Mouse (Mus musculus) midbrain, embryonic 14.5 days (tissue): ENCODE results near the gene Nsd1. TPM values are rescaled to one million over a fixed set of nuclear protein-coding genes. Genes with fewer than 3 reads are reported as not detected.

ENCODE experiments used
- ATAC-seq: fragments of 200-750 bp; cut with Nextera tagmentation; 2 replicates; pipeline ENCODE4 v1.8.0; 2017; ENCODE audit warnings: moderate number of reproducible peaks, moderate library complexity; ENCODE audit not compliant: low FRiP score, low TSS enrichment
- DNase-seq: peaks from one replicate; pipeline ENCODE4 v3.0.0-alpha.2; 2015
- H3K27ac ChIP-seq: fragments of 300-500 bp; sonication (generic); replicated peaks from 2 replicates; pipeline ENCODE4 v1.5.1; 2014; ENCODE audit warnings: mild to moderate bottlenecking, low read depth, low read length, moderate library complexity
- H3K27me3 ChIP-seq: fragments of 300-500 bp; sonication (generic); 2 replicates; pipeline ENCODE4 v1.6.1; 2014; ENCODE audit warnings: low read length, control low read depth, mixed read lengths; ENCODE audit not compliant: control insufficient read depth, insufficient read depth
- H3K36me3 ChIP-seq: fragments of 300-500 bp; sonication (generic); 2 replicates; pipeline ENCODE4 v1.6.1; 2014; ENCODE audit warnings: low read length, control low read depth; ENCODE audit not compliant: control insufficient read depth, insufficient read depth
- H3K4me1 ChIP-seq: fragments of 300-500 bp; sonication (generic); 2 replicates; pipeline ENCODE4 v1.6.1; 2014; ENCODE audit warnings: mild to moderate bottlenecking, antibody characterized with exemption, low read length, control low read depth; ENCODE audit not compliant: control insufficient read depth, insufficient read depth
- H3K4me2 ChIP-seq: fragments of 300-500 bp; sonication (generic); 2 replicates; pipeline ENCODE4 v1.6.1; 2014; ENCODE audit warnings: mild to moderate bottlenecking, low read length, moderate library complexity
- H3K4me3 ChIP-seq: fragments of 300-500 bp; sonication (generic); replicated peaks from 2 replicates; pipeline ENCODE4 v1.5.1; 2014; ENCODE audit warnings: low read depth, low read length
- H3K9ac ChIP-seq: fragments of 300-500 bp; sonication (generic); replicated peaks from 2 replicates; pipeline ENCODE4 v1.6.1; 2014; ENCODE audit warnings: mild to moderate bottlenecking, low read length, moderate library complexity
- H3K9me3 ChIP-seq: fragments of 300-500 bp; sonication (generic); 2 replicates; pipeline ENCODE4 v1.6.1; 2016; ENCODE audit warnings: low read length, control low read depth, mixed read lengths; ENCODE audit not compliant: control insufficient read depth
- WGBS: fragments of 180-500 bp; shearing (Covaris S2); extraction: QIAGEN DNeasy Blood & Tissue Kit; methylation state at CpG from one replicate; pipeline ENCODE4 v1.1.7; 2014; 5-methylcytosine and 5-hydroxymethylcytosine counted together
- polyA plus RNA-seq: library from polyadenylated mRNA; unstranded; fragments of >200 nt; fragmentation: Nextera tagmentation; extraction: Ambion mirVana; gene quantifications from 2 replicates; pipeline ENCODE4 v1.2.1, GENCODE M21; 2014

Gene Nsd1
- polyA plus RNA-seq, 1 experiment from 2014 or later, result 76.6 TPM

DNA sequence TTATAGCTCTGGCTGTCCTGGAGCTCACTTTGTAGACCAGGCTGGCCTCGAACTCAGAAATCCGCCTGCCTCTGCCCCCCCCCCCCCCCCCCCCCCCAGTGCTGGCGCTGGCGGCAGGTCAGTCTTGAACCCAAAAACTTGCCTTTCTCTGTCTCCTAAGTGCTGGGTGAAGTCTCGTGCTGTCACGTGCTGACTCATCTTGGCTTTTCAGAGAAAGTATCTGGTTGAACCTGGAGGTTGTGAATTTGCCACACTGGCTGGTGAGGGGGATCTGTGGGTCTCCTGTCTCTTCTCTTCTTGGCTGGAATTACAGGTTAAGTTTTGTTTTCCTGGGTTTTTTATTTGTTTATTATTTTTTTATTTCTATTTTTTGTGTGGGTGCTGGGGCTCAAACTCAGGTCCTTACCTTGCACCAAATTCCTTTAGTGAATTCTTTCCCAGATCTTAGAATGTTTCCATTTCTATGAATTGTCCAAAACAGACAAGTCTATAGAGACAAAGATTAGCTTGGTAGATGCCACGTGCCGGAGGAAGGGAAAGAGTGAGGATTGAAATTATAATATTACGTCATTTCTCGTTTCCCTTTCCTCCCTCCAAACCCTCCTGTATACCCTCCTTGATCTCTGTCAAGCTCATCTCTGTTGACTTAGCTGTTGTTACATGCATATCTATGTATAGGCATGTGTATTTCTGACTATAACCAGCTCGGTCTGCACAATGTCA, 4.8 kb upstream of the Nsd1 start:
- Histone ChIP-seq H3K4me3 (no peak overlapping the region), H3K9ac (no peak overlapping the region), H3K36me3 (no peaks in the 10 kb centered on the region), H3K9me3 (no peaks in the 10 kb centered on the region), H3K4me2 (no peak overlapping the region), H3K27me3 (no peaks in the 10 kb centered on the region), H3K27ac (no peak overlapping the region), H3K4me1 (no peaks in the 10 kb centered on the region)
- 83% methylated on average over 9 of the region's 11 CpGs for whole genome bisulfite sequencing
- DNase-seq, result no peak
- ATAC-seq, result no peak

DNA sequence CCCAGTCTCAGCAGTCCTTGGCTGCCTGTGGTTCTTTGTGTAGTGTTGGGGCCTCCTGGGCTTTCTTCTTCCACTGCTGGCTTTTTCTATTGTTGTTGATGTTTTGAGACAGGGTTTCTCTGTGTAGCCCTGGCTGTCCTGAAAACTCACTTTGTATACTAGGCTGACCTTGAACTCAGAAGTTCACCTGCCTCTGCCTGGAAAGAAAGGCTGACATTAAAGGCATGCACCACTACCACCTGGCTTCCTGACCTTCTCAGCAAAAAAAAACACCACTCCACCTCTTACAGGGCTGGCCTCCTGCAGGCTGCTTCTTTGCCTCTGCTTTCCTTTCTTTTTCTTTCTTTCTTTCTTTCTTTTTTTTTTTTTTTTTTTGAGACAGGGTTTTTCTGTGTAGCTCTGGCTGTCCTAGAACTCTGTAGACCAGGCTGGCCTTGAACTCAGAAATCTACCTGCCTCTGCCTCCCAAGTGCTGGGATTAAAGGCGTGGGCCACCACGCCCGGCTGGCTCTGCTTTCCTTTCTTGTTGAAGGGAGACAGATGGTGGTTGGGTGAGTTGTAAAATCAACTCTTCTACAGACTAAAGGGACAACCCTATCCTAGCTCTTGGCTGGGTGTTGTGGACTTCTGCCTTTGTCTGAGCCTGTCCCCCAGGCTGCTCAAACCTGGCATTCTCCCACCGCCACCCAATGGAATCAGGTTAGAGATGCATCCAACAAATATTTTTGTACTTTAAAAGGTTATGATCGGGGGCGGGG, 4.0 kb upstream of the Nsd1 start:
- Histone ChIP-seq H3K36me3 (no peaks in the 10 kb centered on the region), H3K4me1 (0 out of 2 replicates have a peak, but pooled peaks cover 3% of the 10 kb centered on the region), H3K9ac (no peak overlapping the region), H3K4me2 (no peak overlapping the region), H3K27ac (no peak overlapping the region), H3K9me3 (no peaks in the 10 kb centered on the region), H3K27me3 (no peaks in the 10 kb centered on the region), H3K4me3 (no peak overlapping the region)
- DNase-seq, result no peak
- WGBS, result 94% methylated on average over 6 of the region's 6 CpGs
- ATAC-seq, result no peak

DNA sequence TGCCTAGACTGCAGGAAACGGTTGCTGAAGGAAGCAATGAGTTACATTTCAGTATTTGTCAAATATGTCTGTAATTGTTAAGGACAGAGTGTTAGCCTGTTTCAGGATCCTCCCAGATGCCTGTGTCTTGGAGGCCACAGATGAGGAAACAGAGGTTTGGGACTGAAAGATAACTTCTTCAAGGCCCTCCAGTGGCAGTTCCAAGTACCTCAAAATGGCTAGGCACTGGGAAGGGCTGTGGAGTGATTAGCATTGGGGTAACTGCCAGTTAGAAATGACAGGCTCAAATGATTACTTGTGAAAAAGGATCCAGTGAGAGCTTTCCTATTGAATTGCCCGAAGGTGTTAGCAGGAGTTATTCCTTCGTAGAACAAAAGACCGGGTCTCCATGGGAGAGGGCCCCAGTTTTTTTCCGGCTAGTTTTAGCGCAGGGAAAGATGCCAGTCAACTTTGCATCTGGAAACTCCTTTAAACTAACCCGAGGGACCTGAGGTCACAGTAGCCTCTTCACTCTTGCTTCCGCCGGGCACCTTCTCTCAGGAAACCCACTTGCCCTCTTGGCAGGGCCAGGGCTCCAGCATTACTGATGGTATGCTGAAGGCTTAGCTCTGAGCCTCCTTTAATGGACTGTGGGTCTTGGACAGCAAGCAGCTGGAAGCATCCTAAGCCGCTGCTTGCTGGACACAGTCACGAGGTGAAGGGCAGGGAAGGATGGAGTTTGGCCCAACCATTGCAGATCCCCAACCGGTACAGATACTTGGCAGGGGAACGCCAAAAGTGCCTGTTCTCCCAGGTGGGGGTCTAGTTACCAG, 539 bp upstream of the Nsd1 start:
- ATAC-seq (no peak), DNase-seq (peak; percentile 7)
- no peak overlapping the region for H3K9ac ChIP-seq
- no peak overlapping the region for H3K4me3 ChIP-seq
- H3K27me3 ChIP-seq, result no peaks in the 10 kb centered on the region
- peaks cover 9% of the 10 kb centered on the region for H3K36me3 ChIP-seq
- peaks cover 20% of the 10 kb centered on the region for H3K4me1 ChIP-seq
- H3K27ac ChIP-seq, result no peak overlapping the region
- no peak overlapping the region for H3K4me2 ChIP-seq
- WGBS, result 63% methylated on average over 13 of the region's 13 CpGs
- H3K9me3 ChIP-seq, result no peaks in the 10 kb centered on the region

DNA sequence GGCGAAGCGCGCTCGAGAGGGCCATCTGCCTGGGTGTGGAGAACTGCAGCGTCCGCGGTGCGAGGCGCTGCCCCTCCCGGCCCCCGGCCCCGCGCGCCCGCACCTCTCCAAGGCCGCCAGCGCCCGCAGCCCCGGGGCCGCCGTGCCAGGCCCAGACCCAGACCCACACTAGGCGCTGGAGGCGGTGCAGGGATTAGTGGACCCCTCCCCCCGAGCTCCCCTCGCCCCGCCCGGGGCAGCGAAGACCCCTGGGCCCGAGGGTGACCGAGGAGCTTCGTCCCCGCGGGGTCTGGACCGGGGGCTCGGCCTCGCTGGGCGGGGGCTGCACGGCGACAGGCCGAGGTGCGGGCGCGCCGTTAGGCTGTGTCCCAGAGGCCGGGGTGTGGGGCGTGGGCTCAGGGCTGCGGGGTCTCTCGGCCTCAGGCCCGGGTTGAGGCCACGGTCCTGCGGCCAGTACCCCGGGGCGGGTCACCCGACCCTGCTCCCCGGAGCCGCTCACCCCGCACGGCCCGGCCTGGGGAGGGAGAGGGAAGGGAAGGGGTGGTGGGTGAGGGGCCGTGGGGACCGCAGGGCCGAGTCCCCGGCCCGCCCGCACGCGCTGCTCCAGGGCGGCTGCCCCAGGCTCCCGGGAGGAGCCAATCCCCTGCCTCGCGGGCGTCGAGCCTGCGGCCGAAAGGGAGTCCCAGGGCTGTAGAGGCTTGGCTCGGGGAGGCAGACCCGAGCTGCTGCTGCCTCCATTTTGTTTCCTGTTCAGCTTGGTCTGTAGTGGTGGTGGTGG, 800 bp downstream of the Nsd1 start:
- Histone ChIP-seq H3K36me3 (peaks cover 17% of the 10 kb centered on the region), H3K9me3 (no peaks in the 10 kb centered on the region), H3K27ac (peak overlapping the region; percentile 97), H3K4me2 (peak overlapping the region; percentile 90), H3K27me3 (no peaks in the 10 kb centered on the region), H3K4me3 (peak overlapping the region; percentile 79), H3K4me1 (peaks cover 32% of the 10 kb centered on the region), H3K9ac (peak overlapping the region; percentile 94)
- ATAC-seq (peak; percentile 44), DNase-seq (peak; percentile 76)
- under 1% methylated on average over 77 of the region's 77 CpGs for WGBS

DNA sequence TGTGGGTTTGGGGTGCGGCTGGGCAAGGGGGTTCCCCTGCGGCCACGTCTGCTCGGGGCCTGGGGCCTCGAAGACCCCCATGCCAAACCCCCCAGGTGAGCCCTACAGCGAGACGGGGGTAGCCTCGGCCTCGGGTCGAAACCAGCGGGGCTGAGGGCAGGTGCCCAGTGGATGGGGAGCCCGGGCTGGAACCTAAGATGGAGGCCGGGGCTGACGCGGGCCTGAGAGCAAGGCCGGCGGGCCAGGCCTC, 1.3 kb downstream of the Nsd1 start:
- ATAC-seq (peak; percentile 66; the same call in 1 of the 2 replicates), DNase-seq (no peak)
- Histone ChIP-seq H3K4me3 (peak overlapping the region; percentile 79), H3K4me1 (peaks cover 38% of the 10 kb centered on the region), H3K27me3 (no peaks in the 10 kb centered on the region), H3K36me3 (peaks cover 22% of the 10 kb centered on the region), H3K9me3 (no peaks in the 10 kb centered on the region), H3K4me2 (peak overlapping the region; percentile 90), H3K27ac (peak overlapping the region; percentile 97), H3K9ac (peak overlapping the region; percentile 94)
- WGBS, result under 1% methylated on average over 17 of the region's 17 CpGs

DNA sequence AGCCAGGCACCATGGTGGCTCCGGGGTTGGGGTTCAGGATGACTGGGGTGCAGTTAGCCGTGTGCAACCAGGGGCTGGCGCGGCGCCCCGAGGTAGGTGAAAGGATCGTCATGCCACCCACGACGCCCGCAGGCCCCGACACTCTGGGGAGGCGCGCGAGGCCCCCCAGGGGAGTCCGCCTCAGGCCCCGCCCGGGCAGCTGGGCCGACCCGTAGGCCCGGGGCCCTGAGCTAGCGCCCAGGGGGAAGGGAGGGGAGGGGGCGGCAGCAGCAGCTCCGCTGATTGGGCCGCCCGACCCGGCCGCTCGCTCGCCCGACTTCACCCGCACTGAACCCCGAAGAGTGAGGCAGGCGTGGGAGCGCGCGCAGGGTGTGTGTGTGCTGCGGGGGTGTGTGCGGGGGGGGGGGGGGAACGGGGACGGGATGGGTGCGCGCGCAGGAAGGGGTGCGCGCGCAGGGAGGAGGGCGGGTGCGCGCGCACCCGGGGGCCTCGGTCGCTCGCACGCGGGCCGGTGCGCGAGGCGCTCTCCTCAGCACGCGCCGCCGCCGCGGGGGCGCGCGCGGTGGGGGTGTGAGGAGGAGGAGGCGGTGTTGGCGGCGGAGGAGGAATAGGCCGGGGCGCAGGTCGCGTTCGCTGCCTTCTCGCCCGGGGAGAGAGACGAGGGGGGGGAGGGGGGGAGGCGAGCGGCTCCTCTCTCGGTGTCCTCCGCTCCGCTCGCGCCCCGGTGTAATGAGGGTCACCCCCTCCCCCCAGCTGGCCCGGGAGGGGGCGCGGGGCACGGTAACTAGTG, 1.8 kb downstream of the Nsd1 start:
- Histone ChIP-seq H3K36me3 (peaks cover 27% of the 10 kb centered on the region), H3K9ac (peak overlapping the region; percentile 94), H3K4me2 (peak overlapping the region; percentile 90), H3K27ac (peak overlapping the region; percentile 97), H3K4me1 (peaks cover 43% of the 10 kb centered on the region), H3K9me3 (no peaks in the 10 kb centered on the region), H3K4me3 (peak overlapping the region; percentile 79), H3K27me3 (no peaks in the 10 kb centered on the region)
- ATAC-seq, result peak; percentile 80
- WGBS, result 0% methylated on average over 29 of the region's 93 CpGs
- peak; percentile 98 for DNase-seq

DNA sequence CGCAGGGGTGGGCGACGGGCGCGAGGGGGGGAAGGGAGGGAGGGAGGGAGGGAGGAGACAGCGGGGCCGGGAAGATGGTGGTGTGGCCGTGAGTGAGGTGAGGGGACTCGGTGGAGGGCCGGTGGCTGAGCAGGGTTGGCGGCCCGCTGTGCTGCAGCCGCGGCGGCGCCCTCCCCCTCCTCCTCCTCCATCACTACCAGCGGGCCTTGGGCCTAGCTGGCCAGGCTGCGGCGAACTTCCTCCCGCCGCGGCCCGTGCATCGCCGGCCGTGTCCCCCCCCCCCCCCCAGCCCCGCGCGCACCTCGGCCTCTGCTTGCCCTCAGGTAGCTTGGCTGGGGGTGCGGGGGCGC, 2.4 kb downstream of the Nsd1 start:
- H3K27ac ChIP-seq, result peak overlapping the region; percentile 97
- ATAC-seq (peak; percentile 63), DNase-seq (peak; percentile 79)
- no peaks in the 10 kb centered on the region for H3K27me3 ChIP-seq
- H3K4me3 ChIP-seq, result peak overlapping the region; percentile 79
- peaks cover 32% of the 10 kb centered on the region for H3K36me3 ChIP-seq
- H3K4me1 ChIP-seq, result peaks cover 46% of the 10 kb centered on the region
- peak overlapping the region; percentile 90 for H3K4me2 ChIP-seq
- WGBS, result 0% methylated on average over 13 of the region's 32 CpGs
- H3K9ac ChIP-seq, result peak overlapping the region; percentile 94
- H3K9me3 ChIP-seq, result no peaks in the 10 kb centered on the region
